Mouse (Mus musculus) E14TG2a.4 (cell line): ENCODE results near the gene Sulf2.

Experiments used
- CTCF ChIP-seq: conservative IDR thresholded peaks from 2 replicates; pipeline ENCODE4 v1.5.1; 2014; ENCODE audit warnings: low read length
- NANOG ChIP-seq: IDR thresholded peaks from 2 replicates; pipeline ENCODE4 v1.6.1; 2014; ENCODE audit warnings: borderline replicate concordance, low read length, mixed read lengths

DNA sequence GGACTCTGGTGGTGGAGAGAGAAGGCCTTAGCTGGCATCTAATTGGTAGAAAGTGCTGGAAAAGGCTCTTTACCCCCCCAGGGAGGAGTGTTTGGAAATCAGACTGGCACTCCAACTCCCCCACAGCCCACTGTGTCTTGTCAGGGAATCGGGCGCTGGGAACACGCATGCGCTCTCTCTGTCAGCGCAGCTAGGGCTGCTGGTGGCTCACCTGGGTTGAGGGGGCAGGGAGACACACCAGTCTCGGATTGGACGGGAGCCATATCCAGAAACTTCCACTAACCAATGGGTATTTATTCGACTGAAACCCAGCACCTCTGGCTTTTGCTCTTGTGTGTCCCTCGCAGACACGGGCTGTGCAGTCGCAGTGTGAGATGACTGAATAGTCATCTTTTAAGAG lies 42.5 kb downstream of the Sulf2 start:
- TF ChIP-seq CTCF: no peak
- no peak for TF ChIP-seq NANOG
